Mouse (Mus musculus) stomach, embryonic 15.5 days (tissue): Measurements from ENCODE around the gene Hace1. TPM values are rescaled to one million over a fixed set of nuclear protein-coding genes. Genes with fewer than 3 reads are reported as not detected.

Experiments used
- ATAC-seq: fragments of 200-750 bp; cut with Nextera tagmentation; 2 replicates; pipeline ENCODE4 v1.8.0; 2017; ENCODE audit warnings: low read depth, moderate number of reproducible peaks, moderate TSS enrichment; ENCODE audit not compliant: insufficient read depth, low FRiP score
- H3K27ac ChIP-seq: fragments of 300-500 bp; sonication (generic); 2 replicates; pipeline ENCODE4 v1.5.1; 2015; ENCODE audit warnings: mild to moderate bottlenecking, inconsistent platforms
- H3K27me3 ChIP-seq: fragments of 300-500 bp; sonication (generic); replicated peaks from 2 replicates; pipeline ENCODE4 v1.6.1; 2015; ENCODE audit warnings: inconsistent platforms
- H3K36me3 ChIP-seq: fragments of 300-500 bp; sonication (generic); 2 replicates; pipeline ENCODE4 v1.6.1; 2015; ENCODE audit warnings: inconsistent platforms
- H3K4me1 ChIP-seq: fragments of 300-500 bp; sonication (generic); 2 replicates; pipeline ENCODE4 v1.6.1; 2015; ENCODE audit warnings: inconsistent platforms
- H3K4me2 ChIP-seq: fragments of 300-500 bp; sonication (generic); 2 replicates; pipeline ENCODE4 v1.6.1; 2015; ENCODE audit warnings: mild to moderate bottlenecking, inconsistent platforms
- H3K4me3 ChIP-seq: fragments of 300-500 bp; sonication (generic); replicated peaks from 2 replicates; pipeline ENCODE4 v1.5.1; 2015; ENCODE audit warnings: inconsistent platforms
- H3K9ac ChIP-seq: fragments of 300-500 bp; sonication (generic); 2 replicates; pipeline ENCODE4 v1.6.1; 2015; ENCODE audit warnings: inconsistent platforms
- H3K9me3 ChIP-seq: fragments of 300-500 bp; sonication (generic); 2 replicates; pipeline ENCODE4 v1.6.1; 2016; ENCODE audit warnings: inconsistent platforms
- WGBS: fragments of 180-500 bp; shearing (Covaris S2); methylation state at CpG from one replicate; pipeline ENCODE4 v1.1.7; 2015; 5-methylcytosine and 5-hydroxymethylcytosine counted together
- microRNA-seq: library from miRNA; unstranded; fragments of <30 nt; microRNA quantifications from one replicate; pipeline ENCODE4, GENCODE M21; 2016
- polyA plus RNA-seq: library from polyadenylated mRNA; unstranded; fragments of >200 nt; fragmentation: Nextera tagmentation; extraction: Ambion mirVana; gene quantifications from 2 replicates; pipeline ENCODE4 v1.2.1, GENCODE M21; 2015

Gene Hace1
- polyA plus RNA-seq, 1 experiment from 2014 or later = 17.3 TPM

DNA sequence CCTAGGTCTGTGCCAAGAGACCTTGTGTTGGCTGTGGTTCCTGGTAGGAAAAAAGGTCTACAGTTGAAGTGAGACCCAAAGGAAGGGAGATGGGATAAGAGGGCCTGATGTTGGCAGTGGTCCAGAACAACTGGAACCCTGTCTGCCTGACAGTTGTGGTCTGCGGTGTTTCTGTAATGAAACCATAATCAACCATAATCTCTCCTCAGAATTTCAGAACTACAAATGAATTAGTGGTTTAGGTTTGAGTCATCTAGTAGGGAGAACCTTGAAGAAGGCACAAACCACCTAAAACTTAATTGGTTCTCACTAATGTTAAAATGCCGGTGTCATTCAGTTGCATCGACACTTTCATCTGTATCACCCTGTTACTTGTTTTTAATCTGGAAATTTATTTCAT, 133.2 kb downstream of the Hace1 start:
- no peak overlapping the region for H3K9ac ChIP-seq
- H3K27ac ChIP-seq = no peak overlapping the region
- H3K4me1 ChIP-seq = no peaks in the 10 kb centered on the region
- ATAC-seq = no peak
- H3K9me3 ChIP-seq = no peaks in the 10 kb centered on the region
- no peak overlapping the region for H3K4me2 ChIP-seq
- 77% methylated on average over 3 of the region's 3 CpGs for WGBS
- no peaks in the 10 kb centered on the region for H3K36me3 ChIP-seq
- no peaks in the 10 kb centered on the region for H3K27me3 ChIP-seq
- no peak overlapping the region for H3K4me3 ChIP-seq

DNA sequence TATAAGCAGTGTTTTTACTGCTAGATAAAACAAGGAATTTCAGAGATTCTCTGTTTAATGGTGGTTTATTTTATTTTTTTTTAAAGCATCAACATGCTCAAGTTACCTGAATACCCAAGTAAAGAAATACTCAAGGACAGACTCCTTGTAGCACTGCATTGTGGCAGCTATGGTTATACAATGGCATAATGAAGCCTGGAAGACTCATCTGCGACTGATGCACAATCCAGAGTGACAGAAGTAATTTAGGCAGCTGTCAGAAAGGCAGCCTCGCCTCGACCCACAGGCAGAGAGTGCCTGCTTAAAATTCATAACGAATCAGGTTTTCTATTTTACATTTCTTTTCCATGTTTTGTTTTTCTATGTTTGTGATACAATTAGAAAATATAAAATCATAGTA, 133.7 kb downstream of the Hace1 start:
- no peak for ATAC-seq
- no peaks in the 10 kb centered on the region for H3K27me3 ChIP-seq
- no peak overlapping the region for H3K4me2 ChIP-seq
- H3K4me3 ChIP-seq = no peak overlapping the region
- 68% methylated on average over 4 of the region's 4 CpGs for WGBS
- no peaks in the 10 kb centered on the region for H3K4me1 ChIP-seq
- no peaks in the 10 kb centered on the region for H3K9me3 ChIP-seq
- H3K9ac ChIP-seq = no peak overlapping the region
- H3K36me3 ChIP-seq = no peaks in the 10 kb centered on the region
- no peak overlapping the region for H3K27ac ChIP-seq

Small RNAs within 50 kb of the gene (microRNA-seq; reads per million reads assigned to microRNA genes)
- gene Gm27731 = not detected

Other genes with a start within 250 kb of the Hace1 start
- gene Bves, start 242.1 kb upstream of the Hace1 start, polyA plus RNA-seq = 7.1 and 7.8 TPM in 2 replicates
- 1.6 and 1.7 TPM in 2 replicates for gene Lin28b, start 91.4 kb upstream of the Hace1 start, polyA plus RNA-seq